Mouse (Mus musculus): ENCODE measurements around the gene Dis3. TPM values are rescaled to one million over a fixed set of nuclear protein-coding genes. Genes with fewer than 3 reads are reported as not detected.

The Dis3 gene
- 9.1 TPM in 2 replicates for polyA plus RNA-seq (2015; fragmentation: Nextera tagmentation; extraction: Ambion mirVana)

DNA sequence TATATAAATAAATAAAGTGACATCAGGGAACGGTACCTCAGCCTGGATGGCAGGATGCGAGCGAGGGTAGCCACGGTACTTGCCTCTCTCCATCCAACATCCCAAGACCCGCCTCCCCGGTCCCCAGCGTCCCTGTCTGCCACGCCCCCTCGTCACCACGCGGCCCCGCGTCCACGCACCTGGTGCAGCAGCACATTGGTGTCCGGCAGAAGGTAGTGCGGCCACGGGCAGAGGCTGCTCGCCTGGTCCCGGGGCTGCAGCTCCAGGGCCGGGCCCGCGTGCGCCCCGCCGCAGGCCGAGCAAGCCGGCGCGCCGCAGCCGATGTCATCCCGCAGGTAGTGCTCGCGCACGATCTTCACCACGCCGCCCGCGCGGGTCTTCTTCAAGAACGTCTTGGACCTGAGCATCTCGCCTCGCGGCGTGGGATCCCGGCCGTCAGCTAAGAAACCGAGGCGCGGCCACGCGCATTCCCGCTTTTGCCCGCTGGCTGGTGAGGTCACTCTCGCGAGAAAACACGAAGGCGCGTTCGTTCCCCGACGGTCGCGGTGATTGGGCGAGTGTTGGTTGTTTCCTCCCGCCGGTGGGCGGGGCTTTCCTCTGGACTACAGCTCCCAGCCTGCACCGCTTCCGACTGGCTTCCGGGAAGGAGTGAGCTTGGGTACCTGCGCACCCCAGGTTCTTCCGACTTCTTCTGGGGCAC lies at the start of gene Dis3, which contains the start of gene Pibf1:
Gene Dis3 (minus strand): TSS at position 504 of the 700 bp plus-strand sequence.
Gene Pibf1 (plus strand): TSS at position 158 of the 700 bp plus-strand sequence.
- Histone ChIP-seq H3K4me2 (replicated peaks; ENCODE audit: low read depth) (peak within 1 kb of the TSS; percentile 84), H3K9ac (ENCODE audit: low read depth, low read length) (peak within 1 kb of the TSS; percentile 89), H3K4me1 (replicated peaks; ENCODE audit: control insufficient read depth, insufficient read depth, low read length) (0 out of 2 replicates have a peak, but pooled peaks cover 2% of the 10 kb centered on the region), H3K27me3 (replicated peaks; ENCODE audit: control insufficient read depth, insufficient read depth, low read length) (no peaks in the 10 kb centered on the region), H3K36me3 (ENCODE audit: control insufficient read depth, insufficient read depth) (peaks cover 37% of the 10 kb centered on the region), H3K27ac (ENCODE audit: low read depth, low read length) (peak within 1 kb of the TSS; percentile 74), H3K9me3 (ENCODE audit: control insufficient read depth) (no peaks in the 10 kb centered on the region), H3K4me3 (ENCODE audit: low read depth, low read length) (peak within 1 kb of the TSS; percentile 95)
- under 1% methylated on average over 73 of the region's 73 CpGs for WGBS
- 0 out of 2 replicates have a peak, but pooled peaks have one; percentile 3 for TF ChIP-seq CTCF (IDR thresholded peaks at IDR 0.05; ENCODE audit: low read depth)
- ATAC-seq: peak; percentile 100

DNA sequence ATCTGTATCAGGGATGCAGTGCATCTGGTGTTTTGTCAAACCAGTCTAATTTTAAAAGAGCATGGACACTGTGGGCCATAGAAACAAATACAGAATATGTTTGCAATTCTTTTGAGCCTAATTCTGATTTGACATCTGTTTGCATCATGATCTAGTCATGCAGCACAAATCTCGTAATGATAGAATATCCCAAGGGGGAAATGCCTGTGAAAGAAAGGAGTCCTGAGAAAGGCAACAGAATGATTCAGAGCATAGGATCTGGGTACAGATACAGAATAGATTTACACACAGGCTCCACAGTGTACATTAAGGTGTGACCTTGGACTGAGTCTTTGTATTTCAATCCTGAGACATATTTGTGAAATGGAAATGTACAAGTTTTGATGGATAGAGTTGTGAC lies 47.3 kb upstream of the Dis3 start:
- no peak for TF ChIP-seq CTCF (IDR thresholded peaks at IDR 0.05; ENCODE audit: low read depth)
- H3K4me3 ChIP-seq (ENCODE audit: low read depth, low read length): no peak overlapping the region
- no peak overlapping the region for H3K27ac ChIP-seq (ENCODE audit: low read depth, low read length)
- WGBS: 84% methylated on average over 1 of the region's 1 CpGs
- ATAC-seq: no peak
- H3K27me3 ChIP-seq (replicated peaks; ENCODE audit: control insufficient read depth, insufficient read depth, low read length): no peaks in the 10 kb centered on the region
- peaks cover 17% of the 10 kb centered on the region for H3K36me3 ChIP-seq (ENCODE audit: control insufficient read depth, insufficient read depth)
- H3K9me3 ChIP-seq (ENCODE audit: control insufficient read depth): no peaks in the 10 kb centered on the region
- no peak overlapping the region for H3K4me2 ChIP-seq (replicated peaks; ENCODE audit: low read depth)
- no peaks in the 10 kb centered on the region for H3K4me1 ChIP-seq (replicated peaks; ENCODE audit: control insufficient read depth, insufficient read depth, low read length)
- H3K9ac ChIP-seq (ENCODE audit: low read depth, low read length): no peak overlapping the region

DNA sequence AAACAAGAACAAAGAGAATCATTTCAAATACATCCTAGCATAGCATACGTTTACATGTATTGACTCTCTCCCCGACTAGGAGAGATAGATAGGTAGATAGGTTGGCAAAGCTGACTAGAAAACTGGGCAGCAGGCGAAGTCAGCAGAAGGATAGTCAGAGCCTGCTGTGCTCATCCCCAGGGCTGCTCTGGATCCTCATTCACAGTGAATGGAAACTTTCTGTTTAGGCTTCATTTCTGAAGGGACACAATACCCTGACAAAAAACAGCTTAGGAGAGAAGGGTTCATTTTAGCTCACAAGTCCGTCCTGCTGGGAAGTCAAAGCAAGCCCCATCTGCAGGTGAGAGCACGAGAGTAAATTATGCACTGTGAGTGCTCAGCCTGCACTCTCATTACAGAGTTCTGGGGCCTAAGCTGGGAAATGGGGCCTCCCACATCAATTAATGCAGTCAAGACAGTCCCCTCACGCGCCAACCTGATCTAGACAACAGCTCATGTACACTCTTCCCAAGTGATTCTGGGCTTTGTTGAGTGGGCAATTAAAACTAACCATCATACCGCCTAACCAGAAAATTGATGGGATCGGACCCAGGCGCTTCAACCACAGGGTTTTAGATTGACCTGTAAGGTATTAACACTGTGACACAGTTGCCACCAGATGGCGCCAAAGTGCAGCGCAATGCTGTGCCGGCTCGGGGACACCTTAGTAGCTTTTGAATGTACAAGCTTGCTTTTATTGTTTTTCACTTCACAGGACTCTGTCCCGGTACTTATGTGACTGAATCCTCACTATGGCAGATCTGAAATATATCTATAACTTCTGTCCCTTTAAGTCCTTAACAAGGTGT lies 42.4 kb upstream of the Dis3 start:
- H3K4me2 ChIP-seq (replicated peaks; ENCODE audit: low read depth): 0 out of 2 replicates have a peak overlapping the region, but pooled peaks have one; percentile 21
- no peaks in the 10 kb centered on the region for H3K4me1 ChIP-seq (replicated peaks; ENCODE audit: control insufficient read depth, insufficient read depth, low read length)
- H3K27me3 ChIP-seq (replicated peaks; ENCODE audit: control insufficient read depth, insufficient read depth, low read length): no peaks in the 10 kb centered on the region
- no peak overlapping the region for H3K4me3 ChIP-seq (ENCODE audit: low read depth, low read length)
- no peak overlapping the region for H3K9ac ChIP-seq (ENCODE audit: low read depth, low read length)
- no peak overlapping the region for H3K27ac ChIP-seq (ENCODE audit: low read depth, low read length)
- 20% methylated on average over 15 of the region's 15 CpGs for WGBS
- peak; percentile 96 for TF ChIP-seq CTCF (IDR thresholded peaks at IDR 0.05; ENCODE audit: low read depth)
- peaks cover 11% of the 10 kb centered on the region for H3K36me3 ChIP-seq (ENCODE audit: control insufficient read depth, insufficient read depth)
- H3K9me3 ChIP-seq (ENCODE audit: control insufficient read depth): no peaks in the 10 kb centered on the region
- peak; percentile 86 for ATAC-seq

DNA sequence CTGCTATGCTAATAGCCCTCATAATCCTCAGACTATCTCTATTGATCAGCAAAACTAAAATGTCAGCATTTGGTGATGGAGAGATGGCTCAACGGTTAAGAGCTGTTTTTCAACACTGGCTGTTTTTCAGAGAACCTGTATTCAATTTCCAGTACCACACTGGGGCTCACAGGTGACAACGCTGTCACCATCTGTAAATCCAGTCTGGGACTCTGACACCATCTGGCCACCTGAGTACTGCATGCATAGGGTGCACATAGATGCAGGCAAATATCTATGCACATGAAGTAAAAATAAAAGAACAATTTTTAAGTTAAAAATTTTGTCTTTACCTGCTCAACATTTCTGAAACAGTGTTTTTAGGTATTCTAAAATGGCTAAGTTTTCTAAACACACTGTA lies 40.5 kb upstream of the Dis3 start:
- TF ChIP-seq CTCF (IDR thresholded peaks at IDR 0.05; ENCODE audit: low read depth): no peak
- 0 out of 2 replicates have a peak, but pooled peaks cover 5% of the 10 kb centered on the region for H3K4me1 ChIP-seq (replicated peaks; ENCODE audit: control insufficient read depth, insufficient read depth, low read length)
- ATAC-seq: no peak
- WGBS: 90% methylated on average over 2 of the region's 2 CpGs
- H3K27ac ChIP-seq (ENCODE audit: low read depth, low read length): no peak overlapping the region
- H3K36me3 ChIP-seq (ENCODE audit: control insufficient read depth, insufficient read depth): peaks cover 21% of the 10 kb centered on the region
- no peaks in the 10 kb centered on the region for H3K9me3 ChIP-seq (ENCODE audit: control insufficient read depth)
- H3K4me3 ChIP-seq (ENCODE audit: low read depth, low read length): no peak overlapping the region
- H3K4me2 ChIP-seq (replicated peaks; ENCODE audit: low read depth): no peak overlapping the region
- H3K9ac ChIP-seq (ENCODE audit: low read depth, low read length): no peak overlapping the region
- no peaks in the 10 kb centered on the region for H3K27me3 ChIP-seq (replicated peaks; ENCODE audit: control insufficient read depth, insufficient read depth, low read length)

DNA sequence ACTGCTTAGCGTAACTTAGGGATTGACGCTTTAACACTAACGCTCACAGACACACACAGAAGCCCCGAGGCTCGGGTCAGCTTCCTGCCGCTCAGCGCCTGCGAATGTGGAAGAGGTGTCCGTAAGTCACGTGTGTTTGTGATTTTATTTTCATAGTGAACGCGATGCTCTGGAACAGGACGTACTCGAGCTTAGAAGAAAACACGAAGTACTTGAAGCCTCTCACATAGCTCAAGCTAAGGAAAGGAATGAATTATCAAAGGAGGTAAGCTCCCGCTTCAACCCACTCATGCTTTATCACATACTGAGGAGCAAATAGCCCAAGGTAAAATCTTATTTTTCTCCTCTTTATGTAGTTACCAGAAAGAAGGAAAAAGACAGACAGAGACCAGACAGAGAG lies 36.7 kb upstream of the Dis3 start:
- Histone ChIP-seq H3K4me3 (ENCODE audit: low read depth, low read length) (no peak overlapping the region), H3K27me3 (replicated peaks; ENCODE audit: control insufficient read depth, insufficient read depth, low read length) (no peaks in the 10 kb centered on the region), H3K9me3 (ENCODE audit: control insufficient read depth) (no peaks in the 10 kb centered on the region), H3K4me2 (replicated peaks; ENCODE audit: low read depth) (no peak overlapping the region), H3K27ac (ENCODE audit: low read depth, low read length) (no peak overlapping the region), H3K9ac (ENCODE audit: low read depth, low read length) (no peak overlapping the region), H3K4me1 (replicated peaks; ENCODE audit: control insufficient read depth, insufficient read depth, low read length) (0 out of 2 replicates have a peak, but pooled peaks cover 5% of the 10 kb centered on the region), H3K36me3 (ENCODE audit: control insufficient read depth, insufficient read depth) (peaks cover 30% of the 10 kb centered on the region)
- TF ChIP-seq CTCF (IDR thresholded peaks at IDR 0.05; ENCODE audit: low read depth): no peak
- no peak for ATAC-seq
- 92% methylated on average over 16 of the region's 16 CpGs for WGBS

DNA sequence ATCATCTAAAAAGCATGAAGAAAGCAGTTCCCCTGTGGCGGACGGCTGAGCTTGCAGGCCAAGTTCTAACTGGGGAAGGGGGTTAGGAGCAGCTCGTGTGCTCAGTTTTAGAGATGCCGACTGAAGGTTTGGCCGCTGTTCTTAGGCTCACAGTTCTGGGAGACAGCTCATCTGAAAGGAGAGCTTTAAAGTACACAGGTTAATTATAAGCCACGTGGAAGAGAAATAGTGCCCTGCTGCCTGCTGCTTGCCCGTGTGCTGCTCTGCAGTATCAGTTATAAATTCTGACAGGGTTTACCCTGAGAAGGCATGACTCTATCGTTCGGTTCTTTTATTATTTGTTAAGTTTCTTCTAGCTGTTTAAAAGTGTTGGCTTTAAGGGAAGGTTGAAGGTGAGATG lies 36.2 kb upstream of the Dis3 start:
- TF ChIP-seq CTCF (IDR thresholded peaks at IDR 0.05; ENCODE audit: low read depth): no peak
- Histone ChIP-seq H3K4me3 (ENCODE audit: low read depth, low read length) (no peak overlapping the region), H3K27me3 (replicated peaks; ENCODE audit: control insufficient read depth, insufficient read depth, low read length) (no peaks in the 10 kb centered on the region), H3K9ac (ENCODE audit: low read depth, low read length) (no peak overlapping the region), H3K4me1 (replicated peaks; ENCODE audit: control insufficient read depth, insufficient read depth, low read length) (0 out of 2 replicates have a peak, but pooled peaks cover 5% of the 10 kb centered on the region), H3K4me2 (replicated peaks; ENCODE audit: low read depth) (no peak overlapping the region), H3K9me3 (ENCODE audit: control insufficient read depth) (no peaks in the 10 kb centered on the region), H3K27ac (ENCODE audit: low read depth, low read length) (no peak overlapping the region), H3K36me3 (ENCODE audit: control insufficient read depth, insufficient read depth) (peaks cover 33% of the 10 kb centered on the region)
- no peak; the same call in 1 of the 2 replicates for ATAC-seq
- WGBS: 50% methylated on average over 9 of the region's 9 CpGs

All from intestine, postnatal 0 days (tissue).